Mouse (Mus musculus): ENCODE results near the gene Gbx1.

Gene Gbx1

DNA sequence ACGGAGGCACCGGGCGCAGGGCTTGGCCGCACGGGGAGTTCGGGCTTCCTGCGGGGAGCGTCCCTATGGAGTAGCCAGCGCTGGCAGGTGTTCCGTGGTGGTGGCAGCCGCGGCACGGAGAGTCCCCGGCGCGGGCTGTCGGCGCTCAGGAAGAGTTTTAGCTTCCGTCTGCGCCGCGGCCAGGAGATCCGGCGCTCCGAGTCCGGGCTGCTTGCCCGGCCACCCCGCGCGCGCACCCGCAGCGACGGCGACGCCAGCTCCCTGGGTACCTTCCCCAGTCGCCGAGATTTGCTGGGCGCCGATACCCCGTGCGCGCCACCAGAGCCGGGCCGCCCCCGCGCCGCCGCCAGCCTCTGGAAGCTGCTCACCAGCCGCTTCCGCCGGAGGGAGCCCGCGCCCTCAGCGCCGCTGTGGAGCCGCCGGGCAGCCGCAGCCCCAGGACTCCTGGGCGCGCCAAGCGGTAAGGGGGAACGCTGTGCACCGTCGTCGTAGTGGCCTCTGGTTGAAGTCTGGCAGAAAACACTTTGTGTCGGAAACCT lies 52.2 kb downstream of the Gbx1 start:
- DNase-seq = peak; percentile 75

DNA sequence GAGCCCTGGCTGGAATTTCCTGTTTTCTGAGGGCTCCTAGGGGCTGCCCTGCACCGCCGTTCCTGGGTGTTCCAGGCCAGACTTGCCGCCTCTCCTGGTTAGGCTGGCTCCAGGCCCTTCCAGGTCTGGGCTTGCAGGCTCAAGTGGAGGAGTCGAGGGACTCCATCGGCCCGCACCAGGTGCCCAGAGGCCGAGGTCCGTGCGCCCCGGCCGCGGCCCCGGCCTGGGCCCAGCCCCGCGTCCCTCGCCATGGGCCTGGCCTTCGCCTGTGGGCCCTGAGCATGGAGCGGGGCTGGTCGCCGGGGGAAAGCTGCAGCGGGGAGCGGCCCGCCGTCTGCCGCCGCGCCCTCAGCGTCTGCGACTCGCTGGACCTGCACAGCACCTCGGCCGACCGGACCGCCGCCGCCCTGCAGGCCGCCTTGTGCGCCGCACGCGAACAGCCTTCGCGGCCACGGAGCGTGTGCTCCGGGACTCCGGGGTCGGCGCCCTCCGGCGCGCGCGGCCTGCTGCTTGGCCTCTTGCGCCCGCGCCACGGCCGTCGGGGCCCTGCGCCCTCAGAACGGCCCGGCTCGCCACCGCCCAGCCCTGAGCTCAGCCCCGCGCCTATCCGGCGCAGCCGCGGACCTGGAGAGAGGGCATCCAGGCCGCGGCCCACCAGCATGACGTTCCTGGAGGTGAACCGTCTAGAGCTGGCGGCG lies 52.8 kb downstream of the Gbx1 start:
- DNase-seq = peak; percentile 58

DNA sequence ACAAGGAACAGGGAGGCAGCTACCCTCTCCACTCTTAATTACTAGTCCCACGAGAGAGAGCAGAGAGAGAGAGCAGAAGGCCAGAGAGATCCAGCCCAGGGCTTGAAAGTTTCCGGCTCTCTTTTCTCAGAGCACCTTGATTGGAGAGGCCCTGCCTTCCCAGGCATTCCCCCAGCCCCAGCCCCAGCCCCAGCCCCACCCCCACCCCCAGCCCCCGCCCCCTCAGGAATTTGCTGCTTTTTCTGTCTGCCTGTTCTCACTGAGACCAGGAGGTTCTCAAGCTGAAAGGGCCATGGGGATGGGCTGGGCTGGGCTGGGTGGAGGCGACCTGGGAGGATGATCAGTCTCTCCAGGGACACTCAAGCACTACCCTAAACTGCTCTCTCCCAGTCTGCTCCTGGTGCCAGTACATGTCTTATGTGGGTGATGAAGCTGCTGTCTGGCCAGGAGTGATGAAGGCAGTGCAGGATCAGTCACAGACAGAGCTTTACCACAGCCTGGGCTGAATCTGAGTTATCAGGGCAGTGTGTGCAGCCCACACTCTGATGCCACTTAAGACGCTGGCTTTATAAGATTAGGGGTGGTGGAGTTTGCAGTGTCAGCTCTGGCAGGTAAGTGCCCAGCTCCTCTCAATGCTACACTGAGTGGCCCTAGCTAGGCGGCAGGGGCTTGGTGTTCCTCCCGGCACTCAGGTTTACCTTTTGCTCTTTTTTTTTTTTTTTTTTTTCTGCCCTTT lies 54.0 kb downstream of the Gbx1 start:
- DNase-seq = peak; percentile 51

DNA sequence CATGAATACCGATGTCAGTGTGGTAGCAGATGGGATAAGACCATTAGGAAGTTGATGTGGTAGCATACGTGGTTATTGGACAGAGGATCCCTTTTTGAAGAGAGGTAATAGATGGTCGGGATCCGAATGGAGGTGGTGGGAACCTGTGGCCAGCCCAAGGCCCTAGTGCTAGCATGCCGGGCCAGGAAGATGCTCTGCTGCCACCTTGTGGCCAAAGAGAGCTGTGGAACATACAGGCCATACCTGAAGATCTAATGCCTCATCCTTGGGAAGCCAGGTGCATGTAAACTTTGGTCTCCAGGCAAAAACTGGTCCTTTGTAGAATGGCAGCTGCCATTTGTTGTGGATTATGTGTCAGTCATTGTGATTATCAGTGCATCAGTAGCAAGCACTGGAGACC lies 56.4 kb downstream of the Gbx1 start:
- DNase-seq = peak; percentile 88

DNA sequence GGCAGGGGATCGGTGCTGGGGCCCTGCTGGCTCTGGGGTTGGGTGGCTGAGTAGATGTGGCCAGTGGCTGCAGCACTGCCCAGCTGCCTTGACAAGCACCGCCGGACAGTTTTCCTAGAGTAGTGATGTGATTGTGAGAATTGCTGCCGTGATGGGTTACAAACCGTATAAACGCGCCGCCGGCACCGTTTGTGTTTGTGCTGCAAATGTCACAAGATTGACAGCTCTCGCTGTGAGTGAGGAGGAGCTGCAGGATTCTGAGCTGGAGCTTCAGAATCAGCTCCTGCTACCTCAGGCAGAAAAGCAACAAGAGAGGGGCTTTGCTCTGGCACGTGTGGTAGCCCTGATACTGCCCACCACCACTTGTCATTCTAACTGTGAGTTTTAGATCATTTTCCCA lies 60.2 kb downstream of the Gbx1 start:
- DNase-seq = no peak

DNA sequence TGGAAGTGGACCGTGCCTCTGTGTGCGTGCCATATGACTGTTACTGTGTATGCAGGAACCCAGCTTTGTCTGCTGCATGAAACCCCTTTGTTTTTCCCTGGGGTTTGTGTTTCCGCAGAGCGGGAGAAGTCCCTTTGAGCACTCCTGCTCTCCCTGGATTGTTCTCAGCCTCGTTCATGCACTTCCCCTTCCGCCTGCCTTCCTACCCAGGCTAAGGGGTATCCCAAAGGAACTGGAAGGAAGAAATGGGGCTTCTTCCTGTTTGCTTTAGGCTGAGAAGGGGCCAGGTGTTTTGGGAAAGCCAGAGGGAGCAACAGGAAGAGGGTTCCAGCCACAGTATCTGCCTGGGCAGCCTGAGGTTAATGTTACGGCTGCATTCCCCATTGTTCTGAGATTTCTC lies 71.4 kb downstream of the Gbx1 start:
- DNase-seq = no peak

DNA sequence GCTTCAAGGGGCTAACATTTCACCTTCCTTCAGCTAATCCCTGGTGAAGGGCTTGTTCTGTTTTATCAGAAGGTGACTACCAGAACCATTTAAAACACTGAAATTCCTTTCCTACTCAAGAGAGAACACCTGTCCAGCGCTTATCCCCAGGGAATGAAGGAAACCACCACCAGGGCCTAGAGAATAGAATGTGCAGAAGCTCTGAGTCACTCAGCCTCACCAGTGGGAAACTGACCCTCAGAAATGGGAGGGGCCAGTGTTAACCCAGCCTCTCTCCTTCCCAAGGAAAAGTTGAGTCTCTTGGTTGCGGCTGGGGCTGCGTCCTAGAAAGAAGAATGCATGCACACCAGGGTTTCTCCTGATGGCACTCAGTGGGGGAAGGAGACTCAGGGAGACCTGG lies 71.9 kb downstream of the Gbx1 start:
- no peak for DNase-seq

DNA sequence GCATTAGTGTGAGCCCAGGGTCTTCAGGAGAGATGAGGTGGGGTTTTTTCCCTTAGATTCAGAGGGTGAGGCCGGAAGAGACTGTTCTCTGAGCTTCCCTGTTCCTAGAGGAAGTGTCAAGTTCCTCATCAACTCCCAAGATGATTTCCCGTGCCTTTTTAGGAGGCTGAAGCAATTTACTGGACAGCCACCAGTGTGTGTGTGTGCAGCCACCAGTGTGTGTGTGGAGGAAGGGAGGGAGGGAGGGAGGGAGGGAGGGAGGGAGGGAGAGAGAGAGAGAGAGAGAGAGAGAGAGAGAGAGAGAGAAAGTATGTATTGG lies 73.1 kb downstream of the Gbx1 start:
- DNase-seq = no peak

DNA sequence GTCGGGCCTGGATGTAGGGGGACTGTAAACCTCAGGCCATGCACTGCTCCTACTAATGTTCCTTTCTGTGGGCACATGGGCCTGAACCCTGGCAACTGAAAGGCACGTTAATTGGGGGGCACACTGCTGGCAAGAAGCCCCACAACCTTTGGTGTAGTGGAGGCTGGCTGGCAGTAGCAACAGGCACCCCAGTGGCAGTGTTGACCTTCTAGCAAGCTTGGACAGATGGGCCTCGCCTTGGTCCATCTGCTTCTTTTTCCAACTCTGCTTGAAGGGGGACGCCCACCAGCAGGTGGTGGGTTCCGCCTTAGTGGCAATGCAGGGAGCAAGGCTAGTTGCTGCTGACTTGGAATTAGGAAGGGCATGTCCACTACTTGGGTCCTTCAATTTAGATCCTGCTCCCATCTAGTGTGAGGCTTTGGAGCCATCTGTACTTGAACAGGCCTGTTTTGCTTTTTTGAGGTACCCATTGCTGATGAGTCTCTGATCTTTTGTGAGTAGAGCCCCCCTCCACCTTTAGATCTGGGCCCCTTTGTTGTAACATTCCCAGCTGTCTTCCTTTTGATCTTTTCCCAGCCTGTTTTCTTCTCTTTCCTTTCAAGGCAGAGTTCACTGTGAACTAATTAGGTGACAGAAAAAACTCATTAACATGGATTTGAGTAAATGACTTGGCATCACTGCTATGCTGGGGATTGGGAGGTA lies 73.6 kb downstream of the Gbx1 start:
- peak; percentile 42 for DNase-seq

Data from embryo, embryonic 11 days (tissue).